Mouse (Mus musculus): ENCODE measurements at regions not wholly inside any gene's neighbourhood (a gene's known extent, or its start where the extent isn't known, plus 50 kb on each side); places are given as distances from the start of the nearest gene placed in this dataset.
"Not testable (repeated sequence)": the region's sequence is repeated elsewhere in the genome, so short reads cannot be mapped to it uniquely, and the experiment has no call there.

GRCm38 (mm10) chr2:53680350-53681011 is 404.9 kb downstream of the Rprm start:
- no peak overlapping the region for H3K4me2 ChIP-seq
- H3K9ac ChIP-seq = no peak overlapping the region
- no peaks in the 10 kb centered on the region for H3K9me3 ChIP-seq
- H3K27me3 ChIP-seq = no peaks in the 10 kb centered on the region
- H3K27ac ChIP-seq = no peak overlapping the region
- no peak for ATAC-seq (ENCODE audit: low FRiP score)
- peaks cover 4% of the 10 kb centered on the region for H3K4me1 ChIP-seq
- H3K4me3 ChIP-seq (replicated peaks) = no peak overlapping the region
- no peaks in the 10 kb centered on the region for H3K36me3 ChIP-seq (replicated peaks)
- 88% methylated on average over 5 of the region's 5 CpGs for WGBS

DNA sequence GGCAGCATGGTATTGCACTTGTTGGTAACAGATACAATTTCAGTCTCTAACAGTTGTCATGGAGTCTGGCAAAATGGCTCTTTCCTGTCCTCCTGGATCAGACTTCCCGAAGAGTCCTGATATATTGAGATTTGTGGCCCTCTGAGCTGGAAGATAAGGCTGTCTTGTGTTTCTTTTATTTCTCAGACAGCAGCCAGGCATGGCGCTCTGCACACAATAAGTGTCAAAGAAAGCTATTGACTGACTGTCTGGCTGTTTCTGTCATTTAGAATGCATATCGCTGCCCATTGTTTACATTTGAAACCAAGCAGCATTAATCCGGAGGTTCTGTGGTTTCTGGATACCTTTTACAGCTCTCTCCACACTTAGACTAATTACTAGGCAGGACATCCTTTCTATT is 402.8 kb downstream of the Rprm start:
- Histone ChIP-seq H3K9me3 (no peaks in the 10 kb centered on the region), H3K4me3 (replicated peaks) (no peak overlapping the region), H3K36me3 (replicated peaks) (no peaks in the 10 kb centered on the region), H3K4me1 (peaks cover 4% of the 10 kb centered on the region), H3K4me2 (no peak overlapping the region), H3K9ac (no peak overlapping the region), H3K27me3 (no peaks in the 10 kb centered on the region), H3K27ac (no peak overlapping the region)
- ATAC-seq (ENCODE audit: low FRiP score) = no peak
- 21% methylated on average over 4 of the region's 4 CpGs for WGBS

DNA sequence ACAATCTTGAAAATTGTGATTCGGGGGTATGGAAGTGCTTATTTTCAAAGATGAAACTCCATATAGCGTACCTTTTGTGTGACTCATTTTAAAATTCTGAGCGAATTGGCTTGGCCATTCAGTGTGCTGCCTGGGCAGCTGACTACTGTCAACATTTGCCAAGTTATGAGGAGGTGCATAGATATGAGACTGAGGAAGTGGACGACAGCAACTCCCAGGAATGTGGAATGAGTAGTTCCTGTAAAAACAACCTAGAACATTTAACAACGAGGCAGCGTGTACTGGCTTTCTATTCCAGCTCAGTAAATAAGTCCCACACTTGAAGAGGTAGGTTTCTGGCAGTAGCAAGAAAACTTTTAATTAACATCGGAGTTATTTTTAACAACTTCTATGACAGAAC is 398.1 kb downstream of the Rprm start:
- 91% methylated on average over 7 of the region's 7 CpGs for WGBS
- no peak overlapping the region for H3K27ac ChIP-seq
- no peaks in the 10 kb centered on the region for H3K27me3 ChIP-seq
- H3K4me3 ChIP-seq (replicated peaks) = no peak overlapping the region
- H3K36me3 ChIP-seq (replicated peaks) = no peaks in the 10 kb centered on the region
- H3K4me2 ChIP-seq = no peak overlapping the region
- H3K9ac ChIP-seq = no peak overlapping the region
- no peak for ATAC-seq (ENCODE audit: low FRiP score)
- H3K9me3 ChIP-seq = no peaks in the 10 kb centered on the region
- H3K4me1 ChIP-seq = peaks cover 4% of the 10 kb centered on the region

DNA sequence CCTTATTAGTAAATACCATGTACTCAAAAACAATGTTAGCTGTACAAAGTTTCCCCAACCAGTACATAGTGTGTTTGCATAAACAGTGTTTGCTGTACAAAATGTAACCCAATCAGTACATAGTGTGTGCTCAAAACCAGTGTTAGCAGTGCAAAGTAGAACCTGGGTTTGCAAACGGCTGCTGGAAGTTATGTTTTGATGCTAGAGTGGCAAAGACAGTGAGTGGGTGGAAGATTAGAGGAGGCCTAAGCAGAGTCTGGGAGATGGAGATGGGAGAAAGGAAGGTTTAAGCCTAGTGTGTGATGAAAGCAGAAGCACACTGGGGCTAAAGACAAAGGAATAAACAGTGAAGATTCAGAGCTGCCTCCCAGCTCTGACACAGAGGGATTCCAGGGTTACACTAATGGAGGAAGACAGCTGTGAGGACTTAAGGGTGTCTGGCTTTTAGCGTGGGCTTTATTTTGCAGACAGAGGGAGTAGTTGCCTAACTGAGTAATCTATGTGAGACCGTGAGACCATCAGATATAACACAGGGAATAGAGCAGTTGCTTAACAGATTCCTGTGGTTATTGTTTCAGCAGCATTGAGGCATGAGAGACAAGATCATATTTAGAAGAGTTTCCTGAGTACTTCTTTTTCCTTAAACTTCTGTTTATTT is 396.0 kb downstream of the Rprm start:
- Histone ChIP-seq H3K9me3 (no peaks in the 10 kb centered on the region), H3K36me3 (replicated peaks) (no peaks in the 10 kb centered on the region), H3K27ac (no peak overlapping the region), H3K27me3 (no peaks in the 10 kb centered on the region), H3K4me1 (no peaks in the 10 kb centered on the region), H3K9ac (no peak overlapping the region), H3K4me3 (replicated peaks) (no peak overlapping the region), H3K4me2 (no peak overlapping the region)
- 37% methylated on average over 3 of the region's 3 CpGs for WGBS
- ATAC-seq (ENCODE audit: low FRiP score) = peak; percentile 39; the same call in 1 of the 2 replicates

- no peaks in the 10 kb centered on the region for H3K9me3 ChIP-seq
- ATAC-seq (ENCODE audit: low FRiP score) = no peak
Observed at GRCm38 (mm10) chr2:53691580-53692118, 393.7 kb downstream of the Rprm start.

GRCm38 (mm10) chr2:53711213-53711612 is 374.1 kb downstream of the Rprm start:
- 74% methylated on average over 3 of the region's 3 CpGs for WGBS
- H3K9me3 ChIP-seq = no peaks in the 10 kb centered on the region
- H3K27ac ChIP-seq = no peak overlapping the region
- H3K4me2 ChIP-seq = no peak overlapping the region
- H3K36me3 ChIP-seq (replicated peaks) = no peaks in the 10 kb centered on the region
- H3K4me3 ChIP-seq (replicated peaks) = no peak overlapping the region
- no peaks in the 10 kb centered on the region for H3K27me3 ChIP-seq
- peak; percentile 61; the same call in 1 of the 2 replicates for ATAC-seq (ENCODE audit: low FRiP score)
- H3K4me1 ChIP-seq = no peaks in the 10 kb centered on the region
- no peak overlapping the region for H3K9ac ChIP-seq

More at GRCm38 (mm10) chr2:53691580-53692118, 393.7 kb downstream of the Rprm start:
- WGBS = 71% methylated on average over 5 of the region's 5 CpGs
- Histone ChIP-seq H3K4me2 (no peak overlapping the region), H3K27me3 (no peaks in the 10 kb centered on the region), H3K36me3 (replicated peaks) (no peaks in the 10 kb centered on the region), H3K9ac (no peak overlapping the region), H3K27ac (no peak overlapping the region), H3K4me3 (replicated peaks) (no peak overlapping the region), H3K4me1 (no peaks in the 10 kb centered on the region)

DNA sequence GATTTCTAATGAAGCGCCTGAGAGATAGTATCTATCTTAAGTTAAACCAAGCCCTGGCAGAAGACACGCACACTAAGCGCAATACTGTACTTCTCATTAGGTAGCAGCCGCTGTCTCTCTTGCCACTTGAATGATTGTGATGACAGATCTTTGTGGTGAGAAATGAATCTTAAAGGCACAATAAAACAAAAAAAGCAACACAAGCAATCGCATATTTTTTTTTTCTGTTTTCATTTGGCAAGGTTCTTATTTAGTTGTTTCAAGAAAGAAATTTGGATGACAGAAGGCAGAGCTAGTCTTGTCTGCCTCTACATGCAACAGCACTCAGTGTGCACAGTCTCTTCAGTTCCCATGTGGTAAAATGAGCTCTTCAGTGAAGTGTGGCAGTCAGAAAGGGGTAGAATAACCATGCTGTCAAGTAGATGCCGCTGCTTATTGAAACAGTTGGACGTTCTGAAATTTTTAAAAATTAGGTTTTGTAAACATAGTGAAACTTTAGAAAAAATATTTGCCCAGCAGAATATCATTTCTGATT is 372.2 kb downstream of the Rprm start:
- Histone ChIP-seq H3K27me3 (no peaks in the 10 kb centered on the region), H3K27ac (no peak overlapping the region), H3K9ac (no peak overlapping the region), H3K9me3 (no peaks in the 10 kb centered on the region), H3K4me1 (no peaks in the 10 kb centered on the region), H3K4me3 (replicated peaks) (no peak overlapping the region), H3K4me2 (no peak overlapping the region), H3K36me3 (replicated peaks) (no peaks in the 10 kb centered on the region)
- WGBS = 86% methylated on average over 7 of the region's 7 CpGs
- no peak for ATAC-seq (ENCODE audit: low FRiP score)

GRCm38 (mm10) chr2:53715017-53715416 is 370.3 kb downstream of the Rprm start:
- no peak for ATAC-seq (ENCODE audit: low FRiP score)
- Histone ChIP-seq H3K9me3 (no peaks in the 10 kb centered on the region), H3K4me1 (no peaks in the 10 kb centered on the region), H3K27me3 (no peaks in the 10 kb centered on the region), H3K9ac (no peak overlapping the region), H3K4me3 (replicated peaks) (no peak overlapping the region), H3K36me3 (replicated peaks) (no peaks in the 10 kb centered on the region), H3K27ac (no peak overlapping the region), H3K4me2 (no peak overlapping the region)
- 74% methylated on average over 5 of the region's 5 CpGs for WGBS

- ATAC-seq (ENCODE audit: low FRiP score) = no peak
- H3K4me3 ChIP-seq (replicated peaks) = no peak overlapping the region
- WGBS = 94% methylated on average over 6 of the region's 6 CpGs
- no peak overlapping the region for H3K27ac ChIP-seq
- H3K9ac ChIP-seq = no peak overlapping the region
- no peaks in the 10 kb centered on the region for H3K4me1 ChIP-seq
- H3K36me3 ChIP-seq (replicated peaks) = no peaks in the 10 kb centered on the region
- no peaks in the 10 kb centered on the region for H3K27me3 ChIP-seq
- H3K4me2 ChIP-seq = no peak overlapping the region
- no peaks in the 10 kb centered on the region for H3K9me3 ChIP-seq
Observed at GRCm38 (mm10) chr2:53723231-53723630, 362.1 kb downstream of the Rprm start.

- Histone ChIP-seq H3K4me3 (replicated peaks) (no peak overlapping the region), H3K4me1 (no peaks in the 10 kb centered on the region), H3K27me3 (no peaks in the 10 kb centered on the region), H3K27ac (no peak overlapping the region), H3K4me2 (no peak overlapping the region), H3K9me3 (no peaks in the 10 kb centered on the region), H3K9ac (no peak overlapping the region), H3K36me3 (replicated peaks) (no peaks in the 10 kb centered on the region)
- no peak for ATAC-seq (ENCODE audit: low FRiP score)
Observed at GRCm38 (mm10) chr2:53728693-53729092, 356.7 kb downstream of the Rprm start.

DNA sequence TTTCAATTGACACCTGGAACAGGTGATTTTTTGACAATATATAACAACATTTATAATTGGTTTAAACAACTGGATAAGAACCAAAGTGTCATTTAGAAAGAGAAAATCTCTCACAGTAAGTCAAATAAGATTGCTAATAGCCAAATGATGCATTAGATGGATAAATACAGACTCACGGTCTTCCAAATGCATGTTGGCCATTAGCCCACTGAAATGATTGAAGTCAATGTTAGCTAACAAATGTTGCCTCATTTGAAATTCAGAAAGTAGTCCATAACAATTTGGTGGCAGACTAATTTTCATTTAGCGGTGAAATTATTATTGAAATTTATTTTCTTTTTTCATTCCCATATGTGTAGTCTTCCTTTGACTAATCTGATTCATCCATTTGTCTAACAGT is 354.9 kb downstream of the Rprm start:
- no peaks in the 10 kb centered on the region for H3K4me1 ChIP-seq
- no peaks in the 10 kb centered on the region for H3K9me3 ChIP-seq
- H3K4me2 ChIP-seq = no peak overlapping the region
- no peak for ATAC-seq (ENCODE audit: low FRiP score)
- H3K27ac ChIP-seq = no peak overlapping the region
- H3K27me3 ChIP-seq = no peaks in the 10 kb centered on the region
- 93% methylated on average over 2 of the region's 2 CpGs for WGBS
- no peak overlapping the region for H3K9ac ChIP-seq
- H3K36me3 ChIP-seq (replicated peaks) = no peaks in the 10 kb centered on the region
- no peak overlapping the region for H3K4me3 ChIP-seq (replicated peaks)

DNA sequence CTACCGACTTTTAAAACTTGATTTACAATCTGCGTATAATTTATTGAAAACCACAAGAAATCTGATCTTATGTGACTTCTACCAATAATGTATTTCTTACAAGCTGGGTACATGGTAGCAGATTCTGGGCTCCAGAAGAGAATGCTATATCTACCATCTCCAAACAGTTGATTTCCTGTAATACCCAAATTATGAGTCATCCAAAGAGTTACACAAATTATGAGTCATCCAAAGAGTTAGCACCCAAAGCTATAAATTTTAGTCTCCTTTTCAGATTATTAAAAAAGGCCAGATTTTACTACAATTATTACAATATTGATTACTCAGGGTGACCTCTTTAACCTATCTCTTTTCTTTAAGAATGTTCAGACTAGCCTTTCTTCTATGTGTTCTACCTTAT is 321.9 kb downstream of the Rprm start:
- no peak overlapping the region for H3K27ac ChIP-seq
- H3K4me3 ChIP-seq (replicated peaks) = no peak overlapping the region
- H3K4me1 ChIP-seq = no peaks in the 10 kb centered on the region
- H3K4me2 ChIP-seq = no peak overlapping the region
- no peaks in the 10 kb centered on the region for H3K27me3 ChIP-seq
- no peak for ATAC-seq (ENCODE audit: low FRiP score)
- H3K36me3 ChIP-seq (replicated peaks) = no peaks in the 10 kb centered on the region
- no peaks in the 10 kb centered on the region for H3K9me3 ChIP-seq
- 99% methylated on average over 2 of the region's 2 CpGs for WGBS
- no peak overlapping the region for H3K9ac ChIP-seq

DNA sequence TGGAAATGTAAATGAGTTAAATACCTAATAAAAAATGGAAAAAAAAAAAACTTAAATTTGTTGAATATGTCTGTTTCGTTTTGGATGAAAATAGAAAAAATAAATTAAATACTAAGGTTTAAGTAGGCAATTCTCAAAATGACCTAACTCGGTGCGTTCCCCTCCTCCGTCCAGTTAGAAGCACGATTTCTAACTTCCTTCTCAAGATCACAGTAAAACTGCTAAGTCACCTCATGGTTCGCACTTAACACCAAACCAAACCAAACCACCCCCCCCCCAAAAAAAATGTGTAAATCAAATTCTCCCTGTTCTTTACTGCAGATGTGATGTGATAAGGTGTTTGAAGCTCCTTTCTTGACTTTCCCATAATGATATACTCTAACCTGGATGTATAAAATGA is 303.3 kb downstream of the Rprm start:
- H3K27ac ChIP-seq; H3K36me3 ChIP-seq (replicated peaks); H3K27me3 ChIP-seq; H3K4me1 ChIP-seq; H3K9ac ChIP-seq; H3K4me3 ChIP-seq (replicated peaks); H3K9me3 ChIP-seq; H3K4me2 ChIP-seq; ATAC-seq (ENCODE audit: low FRiP score): not testable (repeated sequence)
- 97% methylated on average over 2 of the region's 6 CpGs for WGBS

All from forebrain, embryonic 12.5 days (tissue).